Mouse (Mus musculus) thymus, adult 2 months (tissue): Measurements from ENCODE around the gene Gemin6. TPM values are rescaled to one million over a fixed set of nuclear protein-coding genes. Genes with fewer than 3 reads are reported as not detected.
"Not testable (repeated sequence)": the region's sequence is repeated elsewhere in the genome, so short reads cannot be mapped to it uniquely, and the experiment has no call there.

ENCODE experiments used
- DNase-seq: peaks from one replicate; pipeline ENCODE4 v3.0.0; 2021
- H3K27ac ChIP-seq: fragments of 200-500 bp; 2 replicates; pipeline ENCODE4 v1.5.1; 2012; ENCODE audit warnings: low read length, control low read depth; ENCODE audit not compliant: control insufficient read depth, insufficient read depth
- H3K27me3 ChIP-seq: fragments of 200-500 bp; 2 replicates; pipeline ENCODE4 v1.6.1; 2012; ENCODE audit warnings: mild to moderate bottlenecking, low read length, moderate library complexity, mixed read lengths; ENCODE audit not compliant: control insufficient read depth, insufficient read depth
- H3K36me3 ChIP-seq: fragments of 200-500 bp; 2 replicates; pipeline ENCODE4 v1.6.1; 2012; ENCODE audit warnings: mild to moderate bottlenecking, low read length, moderate library complexity; ENCODE audit not compliant: control insufficient read depth, insufficient read depth
- H3K4me1 ChIP-seq: fragments of 200-500 bp; replicated peaks from 2 replicates; pipeline ENCODE4 v1.6.1; 2012; ENCODE audit warnings: low read length; ENCODE audit not compliant: control insufficient read depth, insufficient read depth
- H3K4me3 ChIP-seq: fragments of 200-500 bp; 2 replicates; pipeline ENCODE4 v1.5.1; 2012; ENCODE audit warnings: mild to moderate bottlenecking, low read length, control low read depth, moderate library complexity; ENCODE audit not compliant: control insufficient read depth, insufficient read depth
- CTCF ChIP-seq: fragments of 200-500 bp; IDR thresholded peaks from 2 replicates; pipeline ENCODE4 v1.5.1; 2012; ENCODE audit warnings: mild to moderate bottlenecking, control low read depth, low read length, moderate library complexity, borderline replicate concordance; ENCODE audit not compliant: control insufficient read depth, poor library complexity, insufficient read depth; ENCODE audit errors: extremely low read depth
- POLR2A ChIP-seq: fragments of 200-500 bp; IDR thresholded peaks from 2 replicates; pipeline ENCODE4 v1.6.1; 2012; ENCODE audit warnings: mild to moderate bottlenecking, low read length, control low read depth, moderate library complexity; ENCODE audit not compliant: control insufficient read depth, poor library complexity, insufficient read depth; ENCODE audit errors: extremely low read depth
- WGBS: fragments of 180-500 bp; shearing (Covaris S2); methylation state at CpG from one replicate; pipeline ENCODE4 v1.1.7; 2018; 5-methylcytosine and 5-hydroxymethylcytosine counted together
- polyA plus RNA-seq: library from polyadenylated mRNA; depleted of rRNA; stranded (reverse); fragments of >200 nt; gene quantifications from 2 replicates; pipeline ENCODE4 v1.2.3, GENCODE M21; 2012

Gemin6 gene
- polyA plus RNA-seq, 1 experiment = 4.6 TPM

DNA sequence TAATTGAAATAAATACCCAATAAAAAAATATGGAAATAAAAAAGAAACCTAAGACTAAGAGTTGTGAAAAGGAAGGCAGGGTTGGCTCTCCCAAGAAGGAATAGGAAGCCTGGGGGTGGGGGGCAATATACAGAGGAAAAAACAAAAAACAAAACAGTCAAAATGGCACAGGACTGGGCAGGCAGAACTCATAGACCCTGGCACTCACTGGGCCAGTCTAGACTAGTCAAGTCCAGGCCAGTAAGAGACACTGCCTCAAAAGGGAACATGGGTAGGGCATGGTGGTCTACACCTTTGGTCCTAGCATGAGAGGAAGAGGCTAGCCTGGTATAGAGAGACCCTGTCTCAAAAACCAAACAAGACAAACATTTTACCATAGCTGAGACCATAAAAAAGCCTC, 43.8 kb upstream of the Gemin6 start:
- Histone ChIP-seq H3K4me3 (no peak overlapping the region), H3K27me3 (no peaks in the 10 kb centered on the region), H3K4me1 (peaks cover 5% of the 10 kb centered on the region), H3K27ac (no peak overlapping the region), H3K36me3 (no peaks in the 10 kb centered on the region)
- TF ChIP-seq POLR2A = no peak
- TF ChIP-seq CTCF = no peak
- no peak for DNase-seq

DNA sequence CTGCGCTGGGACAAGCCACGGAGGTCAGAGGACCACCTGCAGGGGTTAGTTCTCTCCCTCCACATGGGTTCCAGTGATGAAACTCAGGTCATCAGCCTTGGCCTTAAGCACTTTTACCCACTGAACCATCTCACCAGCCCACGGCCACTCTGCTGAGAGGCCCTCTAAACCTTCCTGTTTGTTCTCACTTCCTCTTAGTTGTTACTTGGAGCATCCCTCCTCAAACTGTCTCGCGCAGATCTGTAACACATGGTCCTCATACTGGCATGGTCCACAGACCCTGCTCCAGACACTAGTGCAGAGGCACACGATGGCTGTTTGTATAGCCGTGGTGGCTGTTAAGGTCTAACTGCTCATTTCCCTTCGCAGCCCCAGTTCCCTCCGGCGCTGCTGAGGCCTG, 40.6 kb upstream of the Gemin6 start:
- no peak overlapping the region for H3K27ac ChIP-seq

DNA sequence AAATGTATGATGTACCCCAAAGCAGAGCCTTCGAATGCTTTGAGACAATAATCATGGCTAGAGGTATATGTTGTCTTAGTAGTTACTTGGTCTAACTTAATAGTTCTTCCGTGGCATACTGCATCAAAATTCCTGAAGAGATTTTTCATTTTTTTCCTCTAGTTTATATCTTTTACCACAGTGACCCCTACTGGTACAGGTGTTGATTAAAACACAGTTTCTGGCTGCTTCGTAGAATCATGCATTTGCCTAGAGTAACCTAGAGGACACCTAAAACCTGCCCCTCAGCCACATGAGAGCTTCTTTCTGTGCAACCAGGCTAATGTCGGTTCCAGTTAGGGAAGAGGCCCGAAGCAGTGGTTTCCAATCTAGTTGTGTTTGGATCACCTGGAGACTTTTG, 31.2 kb upstream of the Gemin6 start:
- Histone ChIP-seq H3K27ac (no peak overlapping the region), H3K27me3 (no peaks in the 10 kb centered on the region), H3K36me3 (peaks cover 5% of the 10 kb centered on the region; the same call in 1 of the 2 replicates), H3K4me3 (no peak overlapping the region), H3K4me1 (no peaks in the 10 kb centered on the region)
- 75% methylated on average over 5 of the region's 5 CpGs for WGBS
- no peak for DNase-seq
- no peak for TF ChIP-seq POLR2A
- no peak for TF ChIP-seq CTCF

More for the DNA sequence above, 40.6 kb upstream of the Gemin6 start:
- Histone ChIP-seq H3K4me3 (no peak overlapping the region), H3K4me1 (no peaks in the 10 kb centered on the region), H3K27me3 (no peaks in the 10 kb centered on the region), H3K36me3 (no peaks in the 10 kb centered on the region)
- TF ChIP-seq POLR2A (no peak), CTCF (no peak)
- DNase-seq = no peak
- 84% methylated on average over 10 of the region's 10 CpGs for WGBS

DNA sequence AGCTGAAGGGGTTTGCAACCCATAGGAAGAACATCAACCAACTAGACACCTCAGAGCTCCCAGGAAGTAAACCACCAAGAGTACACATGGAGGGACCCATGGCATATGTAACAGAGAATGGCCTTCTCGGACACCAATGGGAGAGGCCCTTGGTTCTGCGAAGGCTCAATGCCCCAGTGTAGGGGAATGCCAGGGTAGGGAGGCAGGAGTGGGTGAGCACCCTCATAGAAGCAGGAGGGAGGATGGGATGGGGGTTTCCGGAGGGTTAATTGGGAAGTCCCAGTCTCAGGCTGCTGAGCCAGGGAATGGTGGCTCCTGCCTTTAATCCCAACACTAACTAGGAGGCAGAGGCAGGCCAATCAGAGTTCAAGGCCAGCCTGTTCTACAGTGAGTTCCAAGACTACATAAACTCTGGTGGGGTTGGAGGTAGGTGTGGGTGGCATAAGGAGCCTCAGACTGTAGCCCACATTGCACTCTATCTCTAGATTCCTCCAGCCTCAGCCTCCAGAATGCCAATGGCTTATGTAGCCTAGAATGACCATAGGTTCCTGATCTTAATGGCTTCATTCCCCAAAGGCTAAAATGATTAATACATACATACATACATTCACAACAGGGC, 25.0 kb upstream of the Gemin6 start:
- Histone ChIP-seq H3K4me3 (no peak overlapping the region), H3K4me1 (no peaks in the 10 kb centered on the region), H3K27ac (no peak overlapping the region), H3K27me3 (no peaks in the 10 kb centered on the region), H3K36me3 (peaks cover 45% of the 10 kb centered on the region)
- WGBS = 92% methylated on average over 3 of the region's 3 CpGs
- no peak for TF ChIP-seq CTCF
- no peak for TF ChIP-seq POLR2A
- DNase-seq = no peak

DNA sequence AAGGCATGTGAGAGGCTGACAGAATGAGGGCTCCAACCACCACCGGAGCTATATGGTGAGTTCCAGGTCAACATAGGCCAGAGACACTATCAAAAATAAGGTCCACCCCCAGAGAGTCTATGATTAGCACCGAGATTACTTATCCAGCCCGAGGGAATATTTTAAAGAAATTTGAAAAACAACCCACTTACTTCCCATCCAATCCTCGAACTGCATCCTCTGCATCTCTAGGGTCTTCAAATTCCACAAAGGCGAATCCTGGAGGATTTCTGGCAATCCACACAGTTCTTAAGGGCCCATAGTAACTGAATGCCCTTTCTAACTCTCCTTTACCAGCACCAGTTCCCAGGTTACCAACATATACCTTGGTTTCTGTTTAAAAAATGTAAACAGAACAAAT, 18.6 kb upstream of the Gemin6 start:
- Histone ChIP-seq H3K4me3 (no peak overlapping the region), H3K27me3 (no peaks in the 10 kb centered on the region), H3K36me3 (peaks cover 48% of the 10 kb centered on the region), H3K27ac (no peak overlapping the region), H3K4me1 (no peaks in the 10 kb centered on the region)
- TF ChIP-seq POLR2A (no peak), CTCF (no peak)
- WGBS = 9% methylated on average over 5 of the region's 5 CpGs
- no peak for DNase-seq

DNA sequence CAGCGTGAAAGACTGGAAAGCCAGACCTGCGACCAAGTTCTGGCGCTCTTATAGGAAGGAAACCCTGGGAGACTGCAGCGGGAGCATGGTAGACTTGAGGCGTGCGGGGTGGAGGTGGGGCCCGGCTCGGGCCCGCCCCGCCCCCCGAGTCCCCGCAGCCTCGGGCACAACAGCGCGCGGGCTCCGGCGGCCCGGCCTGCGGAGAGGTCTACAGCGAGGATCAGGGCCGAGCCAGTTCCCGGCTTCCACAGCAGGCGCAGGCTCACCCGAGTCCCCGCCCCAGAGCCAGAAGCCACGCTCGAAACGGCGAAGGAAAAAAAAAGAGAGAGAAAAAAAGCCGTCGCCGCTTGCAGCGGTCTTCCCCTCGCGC, 18.0 kb upstream of the Gemin6 start:
- no peaks in the 10 kb centered on the region for H3K27me3 ChIP-seq
- peak; percentile 49 for DNase-seq
- 0 out of 2 replicates have a peak, but pooled peaks have one; percentile 25 for TF ChIP-seq CTCF
- no peak for TF ChIP-seq POLR2A
- under 1% methylated on average over 36 of the region's 36 CpGs for WGBS
- peak overlapping the region; percentile 34; the same call in 1 of the 2 replicates for H3K27ac ChIP-seq
- H3K4me1 ChIP-seq = no peaks in the 10 kb centered on the region
- peak overlapping the region; percentile 70 for H3K4me3 ChIP-seq
- peaks cover 44% of the 10 kb centered on the region for H3K36me3 ChIP-seq

DNA sequence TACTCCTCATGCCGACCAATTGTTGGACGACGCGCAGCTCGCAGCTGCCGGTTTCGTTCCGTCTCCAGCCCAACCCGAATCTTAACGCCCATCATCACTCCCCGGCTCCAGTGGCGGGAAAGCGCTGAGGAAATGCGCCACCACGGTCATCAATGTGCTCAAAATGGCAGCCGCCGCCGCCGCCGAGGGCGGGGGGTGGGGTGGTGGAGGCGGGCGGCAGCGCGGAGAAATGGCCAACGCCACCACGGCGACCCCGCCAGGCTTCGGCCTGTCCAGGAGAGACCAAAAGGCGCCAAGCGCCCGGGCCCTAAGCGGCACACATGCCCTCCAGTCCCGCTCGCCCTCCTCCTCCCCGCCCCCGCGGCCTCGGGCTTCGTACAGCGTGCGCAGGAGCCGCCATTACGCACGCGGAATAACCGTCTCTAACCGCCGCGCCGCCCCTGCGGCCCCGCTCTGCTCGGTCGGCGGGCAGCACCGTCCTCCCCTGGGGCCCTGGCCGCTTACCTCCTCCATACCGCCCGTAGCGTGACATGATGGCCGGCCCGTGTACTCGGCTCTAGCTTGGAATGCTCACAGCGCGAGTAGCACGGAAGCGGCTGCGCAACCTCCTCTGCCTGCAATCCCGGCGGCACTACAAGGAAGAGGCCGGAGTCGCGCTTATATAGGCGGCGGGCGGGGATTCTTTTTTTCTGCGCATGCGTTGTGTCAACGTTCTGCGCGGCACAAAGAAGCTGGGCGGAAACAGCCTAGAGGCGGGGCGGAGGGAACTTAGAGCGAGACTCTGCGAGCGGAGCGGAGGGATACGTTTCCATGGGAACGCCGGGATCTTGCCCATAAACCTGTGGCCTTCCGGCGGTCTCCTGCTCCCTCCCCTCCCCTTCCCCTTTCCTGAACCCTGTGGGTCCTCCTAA, 17.3 kb upstream of the Gemin6 start, which contains the start of the genes Srsf7 and Ttc39d:
Gene Srsf7 (minus strand): TSS at position 637 of the 911 bp plus-strand sequence.
Gene Ttc39d (plus strand): TSS at position 790 of the 911 bp plus-strand sequence.
- Histone ChIP-seq H3K27ac (peak within 1 kb of the TSS; percentile 45), H3K4me1 (no peaks in the 10 kb centered on the region), H3K27me3 (no peaks in the 10 kb centered on the region), H3K36me3 (peaks cover 37% of the 10 kb centered on the region), H3K4me3 (peak within 1 kb of the TSS; percentile 70)
- DNase-seq = peak; percentile 97
- under 1% methylated on average over 95 of the region's 95 CpGs for WGBS
- TF ChIP-seq CTCF = peak; percentile 45; the same call in 1 of the 2 replicates
- TF ChIP-seq POLR2A = peak; percentile 100

DNA sequence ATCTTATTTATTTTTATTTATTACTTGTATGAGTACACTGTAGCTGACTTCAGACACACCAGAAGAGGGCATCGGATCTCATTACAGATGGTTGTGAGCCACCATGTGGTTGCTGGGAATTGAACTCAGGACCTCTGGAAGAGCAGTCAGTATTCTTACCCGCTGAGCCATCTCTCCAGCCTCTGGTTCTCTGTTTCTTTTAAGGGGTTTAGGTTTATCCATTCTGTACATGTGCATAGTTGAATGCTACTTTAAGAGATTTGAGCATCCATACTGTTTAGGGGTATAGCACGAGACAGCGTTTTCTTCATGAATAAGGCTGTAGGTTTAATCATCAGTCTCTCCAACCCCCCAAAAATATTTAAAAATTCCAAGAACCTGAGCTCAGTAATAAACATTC, 10.2 kb upstream of the Gemin6 start:
- not testable (repeated sequence) for H3K4me3 ChIP-seq, DNase-seq, H3K27me3 ChIP-seq, H3K4me1 ChIP-seq, H3K36me3 ChIP-seq, H3K27ac ChIP-seq
- 96% methylated on average over 4 of the region's 4 CpGs for WGBS
